Mouse (Mus musculus) left cerebral cortex, postnatal 10 days (tissue): ENCODE data around the gene Aqr. TPM values are rescaled to one million over a fixed set of nuclear protein-coding genes. Genes with fewer than 3 reads are reported as not detected.
"Not testable (repeated sequence)": the region's sequence is repeated elsewhere in the genome, so short reads cannot be mapped to it uniquely, and the experiment has no call there.

ENCODE experiments used
- DNase-seq, 2 experiments: peaks; one replicate each; pipeline ENCODE4 v3.0.0; 2021 to 2022; ENCODE audit warnings: low spot score in 2 of 2, mixed read lengths in 1 of 2; ENCODE audit errors: extremely low spot score in 1 of 2
- intact Hi-C: fragments of 180-260 bp; cut with DNase I; formaldehyde crosslinking; loops from one replicate; pipeline ENCODE4 v1.15.1; 2025
- total RNA-seq, 2 experiments: library from RNA; stranded (reverse); gene quantifications; 2 replicates each; pipeline ENCODE4 v1.2.3; 2021

Aqr gene
- 10 to 100 TPM; 24.8 to 27.7 TPM for total RNA-seq

- DNase-seq, intact Hi-C loops: not testable (repeated sequence)
Measured at GRCm38 (mm10) chr2:114186924-114187323, at the start of gene Aqr. Aqr (minus strand) TSS chr2:114187024.

- intact Hi-C loops = no loop called here
- DNase-seq = no peak
Measured at GRCm38 (mm10) chr2:114236566-114236965, 49.7 kb upstream of the Aqr start.

GRCm38 (mm10) chr2:114235584-114235983 lies 48.8 kb upstream of the Aqr start:
- DNase-seq = no peak
- intact Hi-C loops = no loop called here

- no peak for DNase-seq
- intact Hi-C loops = no loop called here
Measured at GRCm38 (mm10) chr2:114231248-114231647, 44.4 kb upstream of the Aqr start.

- intact Hi-C loops = no loop called here
- DNase-seq = no peak
Measured at GRCm38 (mm10) chr2:114228672-114229071, 41.8 kb upstream of the Aqr start.

GRCm38 (mm10) chr2:114205036-114205435 lies 18.2 kb upstream of the Aqr start:
- no peak for DNase-seq
- intact Hi-C loops = no loop called here

- intact Hi-C loops = no loop called here
- no peak for DNase-seq
Measured at GRCm38 (mm10) chr2:114201574-114201973, 14.8 kb upstream of the Aqr start.

GRCm38 (mm10) chr2:114200932-114201559 lies 14.2 kb upstream of the Aqr start, which contains the start of gene Zfp770:
Zfp770 (minus strand) TSS chr2:114201469.
- intact Hi-C loops = no loop called here
- peak; percentile 79 to 84 for DNase-seq

GRCm38 (mm10) chr2:114196421-114196820 lies 9.6 kb upstream of the Aqr start:
- intact Hi-C loops = no loop called here
- no peak for DNase-seq

- DNase-seq = no peak
Measured at GRCm38 (mm10) chr2:114177802-114178733, 8.8 kb downstream of the Aqr start.

GRCm38 (mm10) chr2:114174651-114175484 lies 12.0 kb downstream of the Aqr start:
- peak; percentile 81 to 87 for DNase-seq
- intact Hi-C loops = no loop called here

More at GRCm38 (mm10) chr2:114177802-114178733, 8.8 kb downstream of the Aqr start:
- intact Hi-C loops = no loop called here

- intact Hi-C loops = no loop called here
- no peak for DNase-seq
Measured at GRCm38 (mm10) chr2:114173248-114173647, 13.6 kb downstream of the Aqr start.

GRCm38 (mm10) chr2:114167837-114168236 lies 19.0 kb downstream of the Aqr start:
- intact Hi-C loops = no loop called here
- no peak for DNase-seq

- no peak for DNase-seq
- intact Hi-C loops = no loop called here
Measured at GRCm38 (mm10) chr2:114161978-114162377, 24.8 kb downstream of the Aqr start.

- intact Hi-C loops = no loop called here
- DNase-seq = no peak
Measured at GRCm38 (mm10) chr2:114157345-114157744, 29.5 kb downstream of the Aqr start.

GRCm38 (mm10) chr2:114156639-114157038 lies 30.2 kb downstream of the Aqr start:
- no peak for DNase-seq
- intact Hi-C loops = no loop called here

GRCm38 (mm10) chr2:114153247-114153646 lies 33.6 kb downstream of the Aqr start:
- DNase-seq = no peak
- intact Hi-C loops = no loop called here

GRCm38 (mm10) chr2:114146864-114147458 lies 39.9 kb downstream of the Aqr start:
- intact Hi-C loops = no loop called here

More at GRCm38 (mm10) chr2:114146864-114147458, 39.9 kb downstream of the Aqr start:
- no peak for DNase-seq
